Mouse (Mus musculus): Measurements from ENCODE around the gene Kdm1b. TPM values are rescaled to one million over a fixed set of nuclear protein-coding genes. Genes with fewer than 3 reads are reported as not detected.

The Kdm1b gene
- polyA plus RNA-seq, 1 experiment from 2014 or later: 11.8 TPM

DNA sequence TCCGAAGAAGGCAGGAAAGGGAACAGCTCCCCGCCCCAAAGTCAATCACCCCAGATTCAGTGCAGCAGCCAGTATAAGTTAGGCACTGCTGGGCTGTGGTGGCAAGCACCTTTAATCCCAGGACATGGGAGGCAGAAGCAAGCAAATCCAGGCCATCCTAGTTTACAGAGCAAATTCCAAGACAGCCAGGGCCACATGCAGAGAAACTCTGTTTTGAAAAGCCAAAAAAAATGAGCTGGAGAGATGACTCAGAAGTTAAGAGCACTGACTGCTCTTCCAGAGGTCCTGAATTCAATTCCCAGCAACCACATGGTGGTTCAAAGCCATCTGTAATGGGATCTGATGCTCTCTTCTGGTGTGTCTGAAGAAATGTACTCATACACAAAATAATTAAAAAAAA, 50.5 kb downstream of the Kdm1b start:
- Histone ChIP-seq H3K27me3 (no peaks in the 10 kb centered on the region), H3K4me3 (replicated peaks) (no peak overlapping the region), H3K4me1 (no peaks in the 10 kb centered on the region), H3K4me2 (no peak overlapping the region), H3K9me3 (replicated peaks) (no peaks in the 10 kb centered on the region), H3K36me3 (peaks cover 84% of the 10 kb centered on the region), H3K27ac (no peak overlapping the region), H3K9ac (no peak overlapping the region)
- ATAC-seq (replicated peaks; ENCODE audit: low FRiP score): no peak
- 95% methylated on average over 2 of the region's 2 CpGs for WGBS

DNA sequence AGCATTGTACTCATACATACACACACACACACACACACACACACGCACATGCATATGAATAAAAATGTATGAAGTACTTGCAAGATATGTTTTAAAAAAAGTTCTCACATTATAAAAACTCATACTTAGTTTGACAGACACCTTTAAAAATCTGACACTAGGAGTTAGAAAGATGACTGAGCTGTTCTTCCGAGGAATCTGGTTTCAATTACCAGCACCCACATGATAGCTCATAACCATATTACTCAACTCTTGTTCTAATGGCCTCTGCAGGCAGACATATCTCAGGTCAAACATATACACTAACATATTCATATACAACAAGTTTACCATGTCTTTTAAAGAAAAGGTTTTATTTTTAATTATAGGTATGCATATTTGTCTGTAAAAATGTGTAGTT, 53.3 kb downstream of the Kdm1b start:
- no peaks in the 10 kb centered on the region for H3K4me1 ChIP-seq
- H3K27ac ChIP-seq: no peak overlapping the region
- H3K4me2 ChIP-seq: no peak overlapping the region
- H3K36me3 ChIP-seq: peaks cover 81% of the 10 kb centered on the region
- H3K4me3 ChIP-seq (replicated peaks): no peak overlapping the region
- ATAC-seq (replicated peaks; ENCODE audit: low FRiP score): no peak
- no peaks in the 10 kb centered on the region for H3K9me3 ChIP-seq (replicated peaks)
- no peaks in the 10 kb centered on the region for H3K27me3 ChIP-seq
- H3K9ac ChIP-seq: no peak overlapping the region
- 82% methylated on average over 2 of the region's 2 CpGs for WGBS

DNA sequence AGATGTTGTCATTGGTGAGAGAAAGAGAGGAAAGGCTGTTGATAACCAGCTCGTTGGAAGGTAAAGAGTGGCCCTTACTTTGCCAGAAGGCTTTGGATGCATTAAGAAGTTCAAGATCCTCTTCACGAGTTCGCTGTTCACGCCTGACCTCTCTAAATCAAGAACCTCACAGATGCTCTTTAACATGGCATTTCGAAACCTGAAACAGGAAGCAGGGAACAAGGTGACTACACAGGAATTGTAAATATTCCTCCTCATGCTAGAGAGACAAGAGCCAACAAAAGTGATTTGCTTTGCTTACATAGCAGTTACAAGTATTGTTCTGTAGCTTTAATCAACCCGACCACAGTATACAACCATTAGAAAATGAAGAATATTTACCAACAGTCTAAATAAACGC, 56.0 kb downstream of the Kdm1b start:
- no peak overlapping the region for H3K27ac ChIP-seq
- peaks cover 68% of the 10 kb centered on the region for H3K36me3 ChIP-seq
- peaks cover 15% of the 10 kb centered on the region for H3K4me1 ChIP-seq
- no peaks in the 10 kb centered on the region for H3K27me3 ChIP-seq
- H3K4me2 ChIP-seq: no peak overlapping the region
- H3K4me3 ChIP-seq (replicated peaks): no peak overlapping the region
- H3K9me3 ChIP-seq (replicated peaks): no peaks in the 10 kb centered on the region
- H3K9ac ChIP-seq: no peak overlapping the region
- WGBS: 43% methylated on average over 7 of the region's 7 CpGs
- no peak for ATAC-seq (replicated peaks; ENCODE audit: low FRiP score)

GRCm38 (mm10) chr13:47100587-47100986, 57.3 kb downstream of the Kdm1b start:
- ATAC-seq (replicated peaks; ENCODE audit: low FRiP score): no peak
- no peak overlapping the region for H3K9ac ChIP-seq
- no peak overlapping the region for H3K4me3 ChIP-seq (replicated peaks)
- no peaks in the 10 kb centered on the region for H3K27me3 ChIP-seq
- peaks cover 19% of the 10 kb centered on the region for H3K4me1 ChIP-seq
- peaks cover 56% of the 10 kb centered on the region for H3K36me3 ChIP-seq
- no peaks in the 10 kb centered on the region for H3K9me3 ChIP-seq (replicated peaks)
- no peak overlapping the region for H3K27ac ChIP-seq
- H3K4me2 ChIP-seq: no peak overlapping the region
- 93% methylated on average over 2 of the region's 2 CpGs for WGBS

DNA sequence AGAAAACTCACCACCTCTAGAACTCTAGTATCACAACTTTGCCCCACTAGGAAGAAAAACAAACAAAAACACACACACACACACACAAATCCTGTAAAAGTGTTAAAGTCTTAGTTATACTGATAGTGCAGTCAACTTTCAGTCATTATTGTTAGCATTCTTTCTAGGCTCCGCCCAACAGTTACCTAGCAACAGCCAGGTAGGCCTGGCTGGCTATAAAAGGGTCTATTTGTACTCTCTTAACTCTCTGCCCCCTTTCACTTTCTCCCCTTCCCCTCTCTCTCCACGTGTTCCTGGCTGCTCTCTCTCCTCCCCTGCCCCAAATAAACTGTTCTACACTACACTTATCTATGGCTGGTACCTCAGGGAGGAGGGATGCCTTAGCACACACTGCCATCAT, 60.8 kb downstream of the Kdm1b start:
- WGBS: 18% methylated on average over 2 of the region's 2 CpGs
- Histone ChIP-seq H3K4me1 (peaks cover 25% of the 10 kb centered on the region), H3K4me2 (peak overlapping the region; percentile 71), H3K27me3 (no peaks in the 10 kb centered on the region), H3K4me3 (replicated peaks) (peak overlapping the region; percentile 97), H3K36me3 (peaks cover 26% of the 10 kb centered on the region), H3K9ac (peak overlapping the region; percentile 41), H3K27ac (no peak overlapping the region), H3K9me3 (replicated peaks) (no peaks in the 10 kb centered on the region)
- ATAC-seq (replicated peaks; ENCODE audit: low FRiP score): no peak

DNA sequence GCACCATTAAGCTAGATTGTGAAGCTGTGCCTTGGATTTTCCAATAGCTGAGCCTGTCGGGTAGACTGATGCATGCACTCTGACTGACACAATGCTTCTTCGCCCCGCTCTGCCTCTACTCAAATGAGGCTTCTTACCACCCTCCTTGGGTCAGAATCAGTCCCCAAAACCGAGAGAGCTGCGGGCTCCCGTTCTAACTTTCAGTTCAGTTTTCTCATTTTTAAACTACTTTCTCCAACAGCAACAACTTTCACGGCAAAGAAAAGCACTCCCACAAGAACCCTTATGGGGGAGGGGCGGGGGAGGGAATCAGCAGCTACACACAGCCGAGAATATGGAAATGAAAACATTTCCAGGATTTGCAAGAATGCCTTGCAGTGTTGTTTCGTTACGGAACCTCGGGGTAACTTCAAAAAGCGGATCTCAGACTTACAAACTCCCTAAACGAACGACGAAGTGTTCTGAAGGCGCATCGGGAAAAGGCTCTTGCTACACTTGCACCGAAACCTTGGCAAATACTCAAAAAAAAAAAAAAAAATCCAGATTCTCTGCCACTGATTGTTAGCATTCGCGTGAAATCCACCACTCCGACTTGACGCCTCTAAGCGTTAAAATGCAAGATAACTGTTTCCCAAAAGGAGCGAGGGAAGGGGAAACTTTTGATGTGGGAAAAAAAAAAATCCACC, 61.7 kb downstream of the Kdm1b start:
- Histone ChIP-seq H3K27me3 (no peaks in the 10 kb centered on the region), H3K4me3 (replicated peaks) (peak overlapping the region; percentile 97), H3K36me3 (peaks cover 20% of the 10 kb centered on the region), H3K9me3 (replicated peaks) (no peaks in the 10 kb centered on the region), H3K27ac (peak overlapping the region; percentile 100), H3K4me2 (peak overlapping the region; percentile 71), H3K4me1 (peaks cover 25% of the 10 kb centered on the region), H3K9ac (peak overlapping the region; percentile 96)
- ATAC-seq (replicated peaks; ENCODE audit: low FRiP score): no peak
- under 1% methylated on average over 25 of the region's 25 CpGs for WGBS

DNA sequence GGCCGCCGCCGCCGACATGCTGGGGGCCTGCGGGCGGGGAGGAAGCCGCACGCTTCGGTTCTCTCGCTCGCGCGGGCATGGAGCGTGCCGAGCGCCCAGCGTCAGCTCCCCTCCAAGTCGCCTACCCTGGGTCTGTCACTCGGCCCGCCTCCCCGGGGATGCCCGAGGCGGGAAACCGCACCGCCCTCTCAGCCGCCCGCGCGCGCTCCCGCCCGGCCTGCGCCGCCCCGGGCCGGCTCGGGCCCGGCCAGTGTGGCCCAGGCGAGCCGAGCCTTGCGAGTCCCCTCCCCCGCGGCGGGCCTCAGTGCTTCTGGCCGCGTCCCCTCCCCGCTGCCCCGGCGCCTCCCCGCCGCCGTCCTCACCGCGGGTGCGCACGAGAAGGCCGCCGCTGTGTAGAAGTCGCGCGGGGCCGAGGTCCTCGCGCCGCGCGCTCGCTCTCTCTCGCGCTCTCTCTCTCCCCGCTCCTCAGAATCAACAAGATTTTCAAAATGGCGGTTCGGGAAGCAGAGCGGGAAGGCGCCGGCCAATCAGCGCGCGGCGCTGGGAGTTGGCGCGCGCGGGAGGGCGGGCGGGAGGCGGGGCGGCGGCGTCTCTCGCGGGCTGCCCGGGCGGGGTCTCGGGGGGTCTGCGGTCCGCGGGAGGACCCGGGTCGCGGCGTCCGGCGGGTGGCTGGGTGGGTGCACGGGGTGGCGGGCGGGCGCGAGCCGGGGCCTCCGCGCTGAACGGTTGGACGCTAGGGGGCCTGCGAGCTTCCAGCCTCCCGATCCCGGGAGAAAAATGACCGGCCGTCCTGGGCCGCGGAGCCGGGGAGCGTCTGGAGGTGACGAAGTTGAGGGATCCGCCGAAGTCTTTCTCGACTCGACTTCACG, 62.6 kb downstream of the Kdm1b start, which contains the start of gene Dek:
TSS of gene Dek (minus strand) at position 491 of the 869 bp plus-strand sequence.
- peak within 1 kb of the TSS; percentile 97 for H3K4me3 ChIP-seq (replicated peaks)
- under 1% methylated on average over 104 of the region's 129 CpGs for WGBS
- peak within 1 kb of the TSS; percentile 100 for H3K27ac ChIP-seq
- H3K4me1 ChIP-seq: peaks cover 25% of the 10 kb centered on the region
- peaks cover 13% of the 10 kb centered on the region for H3K36me3 ChIP-seq
- peak; percentile 95 for ATAC-seq (replicated peaks; ENCODE audit: low FRiP score)
- H3K9me3 ChIP-seq (replicated peaks): no peaks in the 10 kb centered on the region
- H3K27me3 ChIP-seq: no peaks in the 10 kb centered on the region
- peak within 1 kb of the TSS; percentile 71 for H3K4me2 ChIP-seq
- H3K9ac ChIP-seq: peak within 1 kb of the TSS; percentile 96

- Histone ChIP-seq H3K36me3 (peaks cover 7% of the 10 kb centered on the region; the same call in 1 of the 2 replicates), H3K27ac (peak overlapping the region; percentile 100), H3K4me2 (peak overlapping the region; percentile 71), H3K4me3 (replicated peaks) (peak overlapping the region; percentile 97), H3K27me3 (no peaks in the 10 kb centered on the region), H3K9me3 (replicated peaks) (no peaks in the 10 kb centered on the region), H3K9ac (peak overlapping the region; percentile 96), H3K4me1 (peaks cover 25% of the 10 kb centered on the region)
- WGBS: 1% methylated on average over 20 of the region's 20 CpGs
- peak; percentile 10 for ATAC-seq (replicated peaks; ENCODE audit: low FRiP score)
Measured at GRCm38 (mm10) chr13:47106580-47106888, 63.2 kb downstream of the Kdm1b start.

GRCm38 (mm10) chr13:47109239-47109638, 65.9 kb downstream of the Kdm1b start:
- Histone ChIP-seq H3K9me3 (replicated peaks) (no peaks in the 10 kb centered on the region), H3K27ac (no peak overlapping the region), H3K4me3 (replicated peaks) (no peak overlapping the region), H3K27me3 (no peaks in the 10 kb centered on the region), H3K4me1 (peaks cover 11% of the 10 kb centered on the region), H3K4me2 (no peak overlapping the region), H3K36me3 (no peaks in the 10 kb centered on the region), H3K9ac (no peak overlapping the region)
- 62% methylated on average over 2 of the region's 2 CpGs for WGBS
- ATAC-seq (replicated peaks; ENCODE audit: low FRiP score): no peak

- Histone ChIP-seq H3K27ac (no peak overlapping the region), H3K27me3 (no peaks in the 10 kb centered on the region), H3K9ac (no peak overlapping the region), H3K9me3 (replicated peaks) (no peaks in the 10 kb centered on the region), H3K4me1 (peaks cover 6% of the 10 kb centered on the region), H3K4me3 (replicated peaks) (no peak overlapping the region), H3K36me3 (no peaks in the 10 kb centered on the region), H3K4me2 (no peak overlapping the region)
- no peak for ATAC-seq (replicated peaks; ENCODE audit: low FRiP score)
- WGBS: 85% methylated on average over 3 of the region's 3 CpGs
Measured at GRCm38 (mm10) chr13:47111185-47111584, 67.9 kb downstream of the Kdm1b start.

DNA sequence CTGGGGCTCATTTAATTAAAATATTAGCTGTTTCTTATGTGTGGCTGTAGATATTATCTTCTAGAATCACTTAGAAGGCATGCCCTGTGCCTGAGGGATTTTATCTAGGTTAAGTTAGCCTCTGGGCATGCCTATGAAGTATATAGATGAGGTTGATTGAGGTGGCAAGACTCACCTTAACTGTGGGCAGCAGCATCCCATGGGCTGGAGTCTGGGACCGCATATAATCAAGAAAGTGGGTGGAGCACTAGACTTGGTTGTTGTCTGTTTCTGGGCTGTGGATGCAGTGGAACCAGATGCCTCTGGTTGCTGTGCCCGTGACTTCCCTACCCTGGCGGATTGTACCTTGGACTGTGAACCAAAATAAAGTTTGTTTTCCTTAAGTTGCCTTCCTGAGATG, 68.8 kb downstream of the Kdm1b start:
- H3K9ac ChIP-seq: no peak overlapping the region
- no peak overlapping the region for H3K27ac ChIP-seq
- no peaks in the 10 kb centered on the region for H3K9me3 ChIP-seq (replicated peaks)
- no peaks in the 10 kb centered on the region for H3K27me3 ChIP-seq
- no peak overlapping the region for H3K4me3 ChIP-seq (replicated peaks)
- 83% methylated on average over 3 of the region's 3 CpGs for WGBS
- H3K4me2 ChIP-seq: no peak overlapping the region
- H3K4me1 ChIP-seq: peaks cover 3% of the 10 kb centered on the region
- H3K36me3 ChIP-seq: no peaks in the 10 kb centered on the region
- ATAC-seq (replicated peaks; ENCODE audit: low FRiP score): no peak

GRCm38 (mm10) chr13:47112924-47113323, 69.6 kb downstream of the Kdm1b start:
- Histone ChIP-seq H3K9me3 (replicated peaks) (no peaks in the 10 kb centered on the region), H3K4me1 (no peaks in the 10 kb centered on the region), H3K36me3 (no peaks in the 10 kb centered on the region), H3K9ac (no peak overlapping the region), H3K27ac (no peak overlapping the region), H3K4me3 (replicated peaks) (no peak overlapping the region), H3K4me2 (no peak overlapping the region), H3K27me3 (no peaks in the 10 kb centered on the region)
- no peak for ATAC-seq (replicated peaks; ENCODE audit: low FRiP score)
- 68% methylated on average over 3 of the region's 3 CpGs for WGBS
